Mouse (Mus musculus) right cerebral cortex, adult 18-20 months (tissue): Measurements from ENCODE around the gene Rhoj.
A peak's percentile ranks its signal among the peaks of the same experiment; 100 is the strongest.

ENCODE experiments used
- DNase-seq: peaks from one replicate; pipeline ENCODE4 v3.0.0; 2022; ENCODE audit warnings: mixed read lengths

Rhoj gene

GRCm38 (mm10) chr12:75351846-75352245, 43.7 kb downstream of the Rhoj start:
- no peak for DNase-seq

GRCm38 (mm10) chr12:75352410-75352809, 44.3 kb downstream of the Rhoj start:
- DNase-seq = no peak

GRCm38 (mm10) chr12:75354354-75354753, 46.2 kb downstream of the Rhoj start:
- DNase-seq = no peak

- DNase-seq = no peak
Measured at GRCm38 (mm10) chr12:75357781-75358180, 49.7 kb downstream of the Rhoj start.

- peak; percentile 10 for DNase-seq
Measured at GRCm38 (mm10) chr12:75358714-75359113, 50.6 kb downstream of the Rhoj start.

GRCm38 (mm10) chr12:75359500-75359899, 51.4 kb downstream of the Rhoj start:
- DNase-seq = no peak

GRCm38 (mm10) chr12:75359921-75360482, 51.9 kb downstream of the Rhoj start:
- peak; percentile 11 for DNase-seq

- DNase-seq = no peak
Measured at GRCm38 (mm10) chr12:75362456-75362855, 54.3 kb downstream of the Rhoj start.

- DNase-seq = no peak
Measured at GRCm38 (mm10) chr12:75364416-75364815, 56.3 kb downstream of the Rhoj start.

- no peak for DNase-seq
Measured at GRCm38 (mm10) chr12:75365621-75366124, 57.6 kb downstream of the Rhoj start.

GRCm38 (mm10) chr12:75367371-75367770, 59.2 kb downstream of the Rhoj start:
- DNase-seq = no peak

GRCm38 (mm10) chr12:75368527-75368926, 60.4 kb downstream of the Rhoj start:
- DNase-seq = no peak

- DNase-seq = no peak
Measured at GRCm38 (mm10) chr12:75369418-75369851, 61.3 kb downstream of the Rhoj start.

GRCm38 (mm10) chr12:75374437-75374836, 66.3 kb downstream of the Rhoj start:
- peak; percentile 21 for DNase-seq

GRCm38 (mm10) chr12:75375060-75375459, 66.9 kb downstream of the Rhoj start:
- no peak for DNase-seq

GRCm38 (mm10) chr12:75376126-75376525, 68.0 kb downstream of the Rhoj start:
- DNase-seq = no peak

GRCm38 (mm10) chr12:75386731-75387130, 78.6 kb downstream of the Rhoj start:
- no peak for DNase-seq

GRCm38 (mm10) chr12:75387156-75387555, 79.0 kb downstream of the Rhoj start:
- no peak for DNase-seq

GRCm38 (mm10) chr12:75387846-75388245, 79.7 kb downstream of the Rhoj start:
- no peak for DNase-seq

- DNase-seq = no peak
Measured at GRCm38 (mm10) chr12:75388521-75388920, 80.4 kb downstream of the Rhoj start.

- peak; percentile 55 for DNase-seq
Measured at GRCm38 (mm10) chr12:75389308-75390135, 81.4 kb downstream of the Rhoj start.

GRCm38 (mm10) chr12:75391526-75391925, 83.4 kb downstream of the Rhoj start:
- no peak for DNase-seq

GRCm38 (mm10) chr12:75394011-75394773, 86.1 kb downstream of the Rhoj start:
- no peak for DNase-seq
